Mouse (Mus musculus): ENCODE data around the gene Elp6.

Elp6 gene

DNA sequence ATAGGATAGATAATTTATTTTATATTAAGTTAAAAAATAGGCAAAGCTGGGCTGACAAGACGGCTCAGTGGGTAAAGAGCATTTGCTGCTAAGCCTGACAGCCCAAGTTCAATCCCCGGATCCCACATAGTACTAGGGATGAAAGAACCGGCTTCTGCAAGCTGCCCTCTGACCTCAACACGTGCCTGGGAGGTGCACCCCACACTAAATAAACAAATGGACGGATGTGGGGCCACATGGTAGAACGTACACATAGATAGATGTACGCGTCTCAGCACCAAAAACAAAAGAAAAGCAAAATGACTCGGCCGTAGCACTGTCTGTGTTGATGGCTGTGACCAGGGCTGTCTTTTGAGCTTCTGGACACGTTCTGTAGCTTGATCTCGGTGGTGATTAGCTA is 56.3 kb downstream of the Elp6 start:
- DNase-seq (ENCODE audit: low spot score in 2 of 2) = no peak

DNA sequence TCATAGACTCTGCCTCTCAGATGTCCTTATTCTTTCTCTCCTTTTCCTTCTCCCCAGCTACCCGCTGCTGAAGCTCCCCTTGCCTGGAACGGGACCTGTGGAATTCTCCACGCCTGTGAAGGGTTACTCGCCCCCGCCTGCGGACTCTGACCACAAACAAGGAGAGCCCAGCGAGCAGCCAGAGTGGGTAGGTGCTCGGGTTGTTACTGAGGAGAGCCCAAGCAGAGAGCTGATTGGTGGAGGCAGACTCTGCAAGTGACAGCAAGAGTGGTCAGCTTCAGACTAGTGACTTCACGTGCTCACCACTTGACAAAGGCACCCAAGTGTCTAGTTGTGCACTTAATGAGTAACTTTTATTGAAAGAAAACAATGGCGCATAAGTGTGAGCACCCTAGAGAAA is 57.4 kb downstream of the Elp6 start:
- DNase-seq (ENCODE audit: low spot score in 2 of 2) = no peak

DNA sequence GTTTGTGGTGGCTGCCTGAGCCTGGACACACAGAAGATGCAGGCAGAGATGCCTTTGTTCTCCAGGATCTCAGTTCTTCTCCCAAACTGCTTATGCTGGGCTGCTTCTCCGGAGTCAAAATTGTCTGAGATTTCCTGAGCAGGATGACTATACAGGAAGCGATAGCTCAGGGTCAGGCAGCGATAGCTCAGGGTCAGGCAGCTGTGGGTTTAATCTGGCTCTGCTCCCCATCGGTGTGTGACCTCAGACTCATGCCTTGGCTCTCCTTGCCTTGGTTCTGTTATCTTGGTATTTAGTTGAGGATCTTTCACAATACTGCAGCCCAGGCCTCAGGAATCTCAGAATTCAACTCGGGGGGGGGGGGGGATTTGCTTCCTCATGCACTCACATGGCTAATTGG is 61.8 kb downstream of the Elp6 start:
- no peak for DNase-seq (ENCODE audit: low spot score in 2 of 2)

DNA sequence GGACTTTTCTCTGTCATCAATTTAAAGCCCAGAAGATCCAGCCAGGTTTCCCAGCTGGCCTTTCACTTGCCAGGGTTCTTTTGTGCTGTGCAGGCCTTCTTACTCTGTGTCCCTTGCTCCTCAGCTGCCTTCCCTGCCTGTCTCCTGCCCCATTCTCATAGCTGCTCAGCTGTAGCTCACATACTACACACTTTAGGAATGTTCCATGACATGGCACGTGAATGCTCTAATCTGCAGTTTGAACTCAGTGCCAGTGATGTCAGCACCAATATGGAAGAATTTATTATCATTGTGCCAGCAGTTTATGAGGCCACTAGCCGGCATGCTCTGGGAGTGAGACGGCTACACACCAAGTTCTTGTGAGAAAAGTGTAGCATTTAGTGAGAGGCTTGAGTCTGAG is 64.9 kb downstream of the Elp6 start:
- DNase-seq (ENCODE audit: low spot score in 2 of 2) = no peak

Data from natural killer cell, adult 2 months (primary cell).